Mouse (Mus musculus): ENCODE results near the gene Arl2bp.

Arl2bp gene
- long read RNA-seq, experiment 1, transcript Arl2bp-201 (6 exons, 2,063 nt) = major isoform, 34 of 36 reads
- long read RNA-seq, experiment 1, partial matches to known transcripts = 1 of 36 reads
- long read RNA-seq, experiment 1, other reads (novel, unspliced or antisense) = 1 of 36 reads
- long read RNA-seq, experiment 2, transcript Arl2bp-201 (6 exons, 2,063 nt) = major isoform, 28 of 35 reads
- long read RNA-seq, experiment 2, partial matches to known transcripts = 3 of 35 reads
- long read RNA-seq, experiment 2, other reads (novel, unspliced or antisense) = 4 of 35 reads

- intact Hi-C loops (cut with DNase I) = no loop called here
These were observed at the start of gene Arl2bp for GRCm38 (mm10) chr8:94666456-94667308. TSS of gene Arl2bp (plus strand) at chr8:94666600.

- intact Hi-C loops (cut with DNase I) = no loop called here
These were observed 41.5 kb upstream of the Arl2bp start for GRCm38 (mm10) chr8:94624885-94625284.

- intact Hi-C loops (cut with DNase I) = no loop called here
These were observed 32.7 kb upstream of the Arl2bp start for GRCm38 (mm10) chr8:94633564-94634194.

GRCm38 (mm10) chr8:94634211-94634610 is 32.2 kb upstream of the Arl2bp start:
- intact Hi-C loops (cut with DNase I) = no loop called here

- intact Hi-C loops (cut with DNase I) = loop anchor here (10.0 kb wide), 1 partner anchor 46 kb away; no protein-coding TSS in a partner anchor
These were observed 25.2 kb upstream of the Arl2bp start for GRCm38 (mm10) chr8:94641183-94641582.

- intact Hi-C loops (cut with DNase I) = loop anchor here (10.0 kb wide), 1 partner anchor 47 kb away; no protein-coding TSS in a partner anchor
These were observed 24.5 kb upstream of the Arl2bp start for GRCm38 (mm10) chr8:94641938-94642337.

GRCm38 (mm10) chr8:94645202-94645601 is 21.2 kb upstream of the Arl2bp start:
- intact Hi-C loops (cut with DNase I) = loop anchor here (10.0 kb wide), 1 partner anchor 50 kb away; no protein-coding TSS in a partner anchor

- intact Hi-C loops (cut with DNase I) = loop anchor here (10.0 kb wide), 1 partner anchor 51 kb away; no protein-coding TSS in a partner anchor
These were observed 20.2 kb upstream of the Arl2bp start for GRCm38 (mm10) chr8:94646165-94646564.

- intact Hi-C loops (cut with DNase I) = loop anchor here (10.0 kb wide), 1 partner anchor 55 kb away; no protein-coding TSS in a partner anchor
These were observed 16.9 kb upstream of the Arl2bp start for GRCm38 (mm10) chr8:94649496-94649895.

- intact Hi-C loops (cut with DNase I) = no loop called here
These were observed 13.4 kb upstream of the Arl2bp start for GRCm38 (mm10) chr8:94652951-94653350.

- intact Hi-C loops (cut with DNase I) = no loop called here
These were observed 11.4 kb upstream of the Arl2bp start for GRCm38 (mm10) chr8:94654994-94655393.

GRCm38 (mm10) chr8:94658031-94658430 is 8.4 kb upstream of the Arl2bp start:
- intact Hi-C loops (cut with DNase I) = no loop called here

- intact Hi-C loops (cut with DNase I) = no loop called here
These were observed 6.0 kb upstream of the Arl2bp start for GRCm38 (mm10) chr8:94660418-94660817.

GRCm38 (mm10) chr8:94664722-94665121 is 1.7 kb upstream of the Arl2bp start:
- intact Hi-C loops (cut with DNase I) = no loop called here

GRCm38 (mm10) chr8:94674384-94674783 is 8.0 kb downstream of the Arl2bp start:
- intact Hi-C loops (cut with DNase I) = no loop called here

GRCm38 (mm10) chr8:94675923-94676322 is 9.5 kb downstream of the Arl2bp start:
- intact Hi-C loops (cut with DNase I) = no loop called here

- intact Hi-C loops (cut with DNase I) = no loop called here
These were observed 12.2 kb downstream of the Arl2bp start for GRCm38 (mm10) chr8:94678582-94678981.

- intact Hi-C loops (cut with DNase I) = no loop called here
These were observed 14.0 kb downstream of the Arl2bp start for GRCm38 (mm10) chr8:94680414-94680813.

GRCm38 (mm10) chr8:94682732-94683524 is 16.5 kb downstream of the Arl2bp start:
- intact Hi-C loops (cut with DNase I) = no loop called here

GRCm38 (mm10) chr8:94684287-94684686 is 17.9 kb downstream of the Arl2bp start:
- intact Hi-C loops (cut with DNase I) = no loop called here

- intact Hi-C loops (cut with DNase I) = no loop called here
These were observed 19.6 kb downstream of the Arl2bp start for GRCm38 (mm10) chr8:94685953-94686352.
